Mouse (Mus musculus) midbrain, embryonic 14.5 days (tissue): ENCODE results near the gene Lcor. TPM values are rescaled to one million over a fixed set of nuclear protein-coding genes. Genes with fewer than 3 reads are reported as not detected.
A peak's percentile ranks its signal among the peaks of the same experiment; 100 is the strongest.

Experiments used
- ATAC-seq: fragments of 200-750 bp; cut with Nextera tagmentation; 2 replicates; pipeline ENCODE4 v1.8.0; 2017; ENCODE audit warnings: moderate number of reproducible peaks, moderate library complexity; ENCODE audit not compliant: low FRiP score, low TSS enrichment
- DNase-seq: peaks from one replicate; pipeline ENCODE4 v3.0.0-alpha.2; 2015
- H3K27ac ChIP-seq: fragments of 300-500 bp; sonication (generic); replicated peaks from 2 replicates; pipeline ENCODE4 v1.5.1; 2014; ENCODE audit warnings: mild to moderate bottlenecking, low read depth, low read length, moderate library complexity
- H3K27me3 ChIP-seq: fragments of 300-500 bp; sonication (generic); 2 replicates; pipeline ENCODE4 v1.6.1; 2014; ENCODE audit warnings: low read length, control low read depth, mixed read lengths; ENCODE audit not compliant: control insufficient read depth, insufficient read depth
- H3K36me3 ChIP-seq: fragments of 300-500 bp; sonication (generic); 2 replicates; pipeline ENCODE4 v1.6.1; 2014; ENCODE audit warnings: low read length, control low read depth; ENCODE audit not compliant: control insufficient read depth, insufficient read depth
- H3K4me1 ChIP-seq: fragments of 300-500 bp; sonication (generic); 2 replicates; pipeline ENCODE4 v1.6.1; 2014; ENCODE audit warnings: mild to moderate bottlenecking, antibody characterized with exemption, low read length, control low read depth; ENCODE audit not compliant: control insufficient read depth, insufficient read depth
- H3K4me2 ChIP-seq: fragments of 300-500 bp; sonication (generic); 2 replicates; pipeline ENCODE4 v1.6.1; 2014; ENCODE audit warnings: mild to moderate bottlenecking, low read length, moderate library complexity
- H3K4me3 ChIP-seq: fragments of 300-500 bp; sonication (generic); replicated peaks from 2 replicates; pipeline ENCODE4 v1.5.1; 2014; ENCODE audit warnings: low read depth, low read length
- H3K9ac ChIP-seq: fragments of 300-500 bp; sonication (generic); replicated peaks from 2 replicates; pipeline ENCODE4 v1.6.1; 2014; ENCODE audit warnings: mild to moderate bottlenecking, low read length, moderate library complexity
- H3K9me3 ChIP-seq: fragments of 300-500 bp; sonication (generic); 2 replicates; pipeline ENCODE4 v1.6.1; 2016; ENCODE audit warnings: low read length, control low read depth, mixed read lengths; ENCODE audit not compliant: control insufficient read depth
- WGBS: fragments of 180-500 bp; shearing (Covaris S2); extraction: QIAGEN DNeasy Blood & Tissue Kit; methylation state at CpG from one replicate; pipeline ENCODE4 v1.1.7; 2014; 5-methylcytosine and 5-hydroxymethylcytosine counted together
- polyA plus RNA-seq: library from polyadenylated mRNA; unstranded; fragments of >200 nt; fragmentation: Nextera tagmentation; extraction: Ambion mirVana; gene quantifications from 2 replicates; pipeline ENCODE4 v1.2.1, GENCODE M21; 2014

Lcor gene
- polyA plus RNA-seq, 1 experiment from 2014 or later = 24.3 TPM

DNA sequence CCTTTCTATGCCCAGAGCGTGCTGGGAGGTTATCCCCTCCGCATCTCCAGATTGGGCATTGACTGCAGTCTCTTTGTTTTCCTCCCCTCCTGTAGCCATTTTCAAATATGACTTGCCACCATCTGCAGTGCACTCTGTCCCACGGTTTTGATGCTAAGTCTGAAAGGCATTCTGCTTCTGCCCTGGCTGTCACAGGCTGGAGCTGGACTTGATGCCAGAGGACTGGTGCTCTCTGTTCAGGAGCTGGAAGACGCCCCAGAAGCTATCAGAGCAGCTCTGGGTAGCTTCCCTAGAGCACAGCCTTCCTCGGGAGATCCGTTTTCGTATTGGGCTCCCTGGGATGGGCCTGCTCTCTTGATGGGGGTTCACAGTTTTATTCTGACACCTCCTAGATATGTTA, 106.6 kb downstream of the Lcor start:
- no peak overlapping the region for H3K4me3 ChIP-seq
- ATAC-seq (no peak), DNase-seq (no peak)
- H3K9me3 ChIP-seq = no peaks in the 10 kb centered on the region
- no peaks in the 10 kb centered on the region for H3K4me1 ChIP-seq
- no peak overlapping the region for H3K4me2 ChIP-seq
- no peak overlapping the region for H3K9ac ChIP-seq
- no peaks in the 10 kb centered on the region for H3K27me3 ChIP-seq
- peaks cover 25% of the 10 kb centered on the region for H3K36me3 ChIP-seq
- no peak overlapping the region for H3K27ac ChIP-seq
- WGBS = 80% methylated on average over 7 of the region's 7 CpGs

DNA sequence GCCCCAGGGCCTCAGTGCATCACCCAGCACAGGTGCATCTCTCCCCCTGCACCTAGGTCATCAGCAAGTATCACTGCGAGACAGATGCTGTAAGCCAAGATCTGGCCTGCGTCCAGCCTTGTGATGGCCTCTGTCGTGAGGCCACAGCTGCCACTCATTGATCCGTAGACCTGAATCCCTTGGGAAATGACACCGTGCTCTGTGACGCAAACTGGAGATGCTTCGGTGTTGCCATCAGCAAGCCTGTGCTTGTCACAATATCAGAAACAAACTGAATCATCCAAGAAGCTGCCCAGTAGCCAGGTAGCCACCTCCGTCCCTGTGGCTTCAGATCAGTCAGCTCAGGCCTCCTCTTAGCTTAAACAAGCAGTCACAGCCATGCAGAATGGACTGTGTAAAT, 107.2 kb downstream of the Lcor start:
- Histone ChIP-seq H3K9me3 (no peaks in the 10 kb centered on the region), H3K4me1 (no peaks in the 10 kb centered on the region), H3K4me2 (no peak overlapping the region), H3K4me3 (no peak overlapping the region), H3K36me3 (peaks cover 19% of the 10 kb centered on the region), H3K27ac (no peak overlapping the region), H3K27me3 (no peaks in the 10 kb centered on the region), H3K9ac (no peak overlapping the region)
- WGBS = 75% methylated on average over 8 of the region's 8 CpGs
- DNase-seq (peak; percentile 21), ATAC-seq (no peak)

DNA sequence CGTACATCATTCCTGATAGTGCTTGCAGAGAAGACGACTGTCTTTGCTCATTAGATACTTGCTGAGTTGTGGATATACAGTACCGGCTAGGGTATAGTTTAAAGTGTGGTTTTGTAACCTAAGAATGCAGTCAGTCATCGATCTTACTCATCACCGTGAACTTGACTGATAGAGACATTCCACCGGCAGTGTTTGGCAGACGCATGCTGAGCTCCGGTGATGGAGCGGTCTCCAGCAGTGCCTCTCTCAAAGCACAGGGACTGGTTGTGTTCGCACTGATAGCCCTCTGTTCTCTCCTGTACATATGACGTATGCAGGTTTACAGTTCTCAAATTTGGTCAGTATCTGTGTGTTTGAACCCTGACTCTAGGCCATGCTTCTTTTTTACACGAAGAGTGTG, 109.4 kb downstream of the Lcor start:
- 80% methylated on average over 12 of the region's 12 CpGs for WGBS
- Histone ChIP-seq H3K27ac (no peak overlapping the region), H3K4me2 (no peak overlapping the region), H3K4me3 (no peak overlapping the region), H3K36me3 (no peaks in the 10 kb centered on the region), H3K27me3 (no peaks in the 10 kb centered on the region), H3K4me1 (no peaks in the 10 kb centered on the region), H3K9me3 (no peaks in the 10 kb centered on the region), H3K9ac (no peak overlapping the region)
- no peak for DNase-seq
- no peak for ATAC-seq

DNA sequence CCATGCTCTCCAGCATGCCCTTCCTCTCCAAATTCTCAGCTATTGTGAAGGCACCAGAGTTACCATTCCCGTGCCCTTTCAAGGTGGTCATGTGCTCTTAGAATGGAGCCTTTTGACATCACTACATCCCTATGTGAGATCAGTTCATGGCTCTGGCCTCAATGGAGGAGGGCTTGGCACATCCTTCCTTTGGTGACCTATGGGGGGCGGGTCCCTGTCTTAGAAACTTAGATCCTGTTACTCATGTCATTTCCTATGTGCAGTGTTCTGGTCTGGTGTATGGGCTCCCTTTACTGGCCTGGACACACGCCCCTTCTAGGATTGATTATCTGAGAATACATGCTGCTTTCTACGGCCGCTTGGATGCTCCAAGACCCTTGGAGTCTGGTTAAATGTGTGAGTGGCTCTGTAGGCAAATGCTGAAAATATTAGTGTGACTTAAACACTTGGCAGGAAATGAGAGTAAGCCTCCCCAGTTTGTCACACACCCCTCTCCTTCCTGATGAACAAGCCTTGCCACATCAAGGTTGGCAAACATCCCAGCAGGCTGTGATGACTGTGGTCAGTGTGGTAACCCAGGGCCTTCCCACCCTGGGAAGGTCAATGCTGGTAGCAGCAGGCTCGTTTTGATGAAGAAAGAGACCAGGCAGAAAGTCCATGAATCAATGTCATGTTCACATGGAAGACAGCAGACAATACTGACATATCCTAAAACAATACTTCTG, 114.9 kb downstream of the Lcor start:
- H3K9ac ChIP-seq = no peak overlapping the region
- no peaks in the 10 kb centered on the region for H3K27me3 ChIP-seq
- 0 out of 2 replicates have a peak, but pooled peaks cover 5% of the 10 kb centered on the region for H3K36me3 ChIP-seq
- H3K4me1 ChIP-seq = no peaks in the 10 kb centered on the region
- no peak overlapping the region for H3K4me2 ChIP-seq
- ATAC-seq (no peak), DNase-seq (no peak)
- no peak overlapping the region for H3K27ac ChIP-seq
- H3K9me3 ChIP-seq = no peaks in the 10 kb centered on the region
- H3K4me3 ChIP-seq = no peak overlapping the region
- 87% methylated on average over 6 of the region's 6 CpGs for WGBS

DNA sequence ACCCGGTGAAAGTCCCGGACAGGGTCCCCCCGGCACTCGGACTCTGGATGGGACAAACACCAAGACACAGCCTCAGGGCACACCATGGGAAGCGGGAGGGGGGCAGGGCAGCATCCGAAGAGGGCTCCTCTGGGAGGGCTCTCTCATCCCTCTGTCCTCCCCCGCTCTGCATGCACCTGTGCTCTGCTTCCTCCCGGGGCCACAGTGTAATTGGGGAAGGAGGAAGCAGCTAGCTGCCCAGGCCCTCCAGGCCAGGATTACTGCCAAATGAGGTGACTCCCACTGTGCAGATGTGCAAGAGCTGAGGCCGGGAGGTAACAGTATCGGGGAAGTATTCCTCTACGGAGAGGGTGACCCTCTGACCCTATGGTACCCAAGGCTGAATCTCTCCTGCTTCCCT, 118.2 kb downstream of the Lcor start:
- Histone ChIP-seq H3K36me3 (peaks cover 7% of the 10 kb centered on the region; the same call in 1 of the 2 replicates), H3K9ac (no peak overlapping the region), H3K9me3 (no peaks in the 10 kb centered on the region), H3K4me3 (no peak overlapping the region), H3K27me3 (no peaks in the 10 kb centered on the region), H3K27ac (no peak overlapping the region), H3K4me1 (no peaks in the 10 kb centered on the region), H3K4me2 (no peak overlapping the region)
- no peak for DNase-seq
- 39% methylated on average over 11 of the region's 11 CpGs for WGBS
- ATAC-seq = no peak

DNA sequence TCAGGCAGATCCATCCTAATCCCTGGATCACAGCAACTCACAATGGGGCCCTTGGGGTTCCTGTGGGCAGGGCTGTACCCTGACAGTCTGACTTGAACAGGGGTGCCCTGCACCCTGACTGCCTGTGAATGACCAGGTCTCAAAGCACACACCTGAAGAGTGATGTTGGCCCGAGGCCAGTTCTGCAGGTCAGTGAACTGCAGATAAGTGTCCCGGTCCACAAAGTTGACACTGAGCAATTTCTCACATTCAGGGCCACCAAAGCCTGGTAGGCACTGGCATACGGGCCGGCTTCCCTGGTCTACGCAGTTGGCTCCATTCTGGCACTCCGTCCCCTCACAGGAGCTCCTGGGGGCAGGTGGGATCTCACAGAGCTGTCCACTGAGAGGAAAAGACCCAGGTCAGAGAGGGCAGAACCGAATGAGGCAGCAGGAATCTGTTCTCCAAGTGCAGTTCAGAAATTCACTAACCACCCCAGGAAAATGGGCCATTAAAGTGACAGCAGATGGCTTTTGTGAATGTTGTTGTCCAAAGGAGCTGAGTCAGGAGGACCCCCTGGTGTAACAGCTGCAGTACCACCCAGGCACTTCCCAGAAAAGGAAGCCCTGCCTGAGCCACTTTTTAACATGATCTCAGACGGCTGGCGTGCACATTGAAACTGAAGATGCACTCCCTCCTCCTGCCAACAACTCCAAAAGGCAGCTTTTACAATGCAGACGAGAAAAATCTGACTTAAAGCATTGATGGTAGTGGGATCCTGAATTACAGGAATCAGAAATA, 124.0 kb downstream of the Lcor start:
- Histone ChIP-seq H3K27ac (no peak overlapping the region), H3K4me1 (no peaks in the 10 kb centered on the region), H3K27me3 (no peaks in the 10 kb centered on the region), H3K4me3 (no peak overlapping the region), H3K9ac (no peak overlapping the region), H3K9me3 (no peaks in the 10 kb centered on the region), H3K4me2 (no peak overlapping the region), H3K36me3 (peaks cover 7% of the 10 kb centered on the region; the same call in 1 of the 2 replicates)
- no peak for DNase-seq
- no peak for ATAC-seq
- 86% methylated on average over 10 of the region's 10 CpGs for WGBS

DNA sequence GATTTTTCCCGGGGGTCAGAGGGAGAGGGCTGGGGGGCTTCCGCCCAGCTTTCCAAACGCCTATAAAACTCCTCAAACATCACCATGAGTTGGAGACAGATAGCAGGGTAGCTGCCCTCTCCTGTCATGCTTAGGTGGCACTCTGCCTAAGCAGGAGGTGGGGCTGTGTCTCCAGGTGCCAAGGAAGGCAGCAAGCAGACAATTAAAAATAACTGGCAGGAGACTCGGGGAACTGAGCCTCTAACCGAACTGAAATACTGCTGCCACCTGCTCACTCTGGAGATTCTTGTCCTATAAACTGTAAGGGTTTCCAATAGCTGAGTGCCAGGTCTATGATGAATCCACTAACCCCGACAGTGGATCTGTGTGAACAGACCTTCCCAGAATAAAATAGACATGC, 129.2 kb downstream of the Lcor start:
- no peak for ATAC-seq
- WGBS = 80% methylated on average over 6 of the region's 6 CpGs
- Histone ChIP-seq H3K27me3 (no peaks in the 10 kb centered on the region; the same call in 1 of the 2 replicates), H3K4me3 (no peak overlapping the region), H3K36me3 (no peaks in the 10 kb centered on the region), H3K4me1 (peaks cover 41% of the 10 kb centered on the region), H3K27ac (no peak overlapping the region), H3K9ac (no peak overlapping the region), H3K4me2 (no peak overlapping the region), H3K9me3 (no peaks in the 10 kb centered on the region)
- DNase-seq = no peak
